Mouse (Mus musculus) kidney, postnatal 0 days (tissue): ENCODE measurements around the gene Dpp4. TPM values are rescaled to one million over a fixed set of nuclear protein-coding genes. Genes with fewer than 3 reads are reported as not detected.

ENCODE experiments used
- ATAC-seq: fragments of 200-750 bp; cut with Nextera tagmentation; replicated peaks from 2 replicates; pipeline ENCODE4 v1.8.0; 2017; ENCODE audit warnings: low read depth, moderate number of reproducible peaks, moderate TSS enrichment, moderate library complexity; ENCODE audit not compliant: low FRiP score
- DNase-seq: peaks from one replicate; pipeline ENCODE4 v3.0.0-alpha.2; 2016; ENCODE audit warnings: low spot score
- H3K27ac ChIP-seq: fragments of 300-500 bp; sonication (generic); 2 replicates; pipeline ENCODE4 v1.5.1; 2014; ENCODE audit warnings: mild to moderate bottlenecking
- H3K27me3 ChIP-seq: fragments of 300-500 bp; sonication (generic); 2 replicates; pipeline ENCODE4 v1.6.1; 2014; ENCODE audit warnings: low read length, mixed read lengths; ENCODE audit not compliant: insufficient read depth
- H3K36me3 ChIP-seq: fragments of 300-500 bp; sonication (generic); 2 replicates; pipeline ENCODE4 v1.6.1; 2014; ENCODE audit warnings: low read length, mixed read lengths; ENCODE audit not compliant: insufficient read depth
- H3K4me1 ChIP-seq: fragments of 300-500 bp; sonication (generic); replicated peaks from 2 replicates; pipeline ENCODE4 v1.6.1; 2014; ENCODE audit warnings: antibody characterized with exemption, low read length, mixed read lengths; ENCODE audit not compliant: insufficient read depth
- H3K4me2 ChIP-seq: fragments of 300-500 bp; sonication (generic); 2 replicates; pipeline ENCODE4 v1.6.1; 2014; ENCODE audit warnings: mild to moderate bottlenecking, low read length, moderate library complexity, mixed read lengths
- H3K4me3 ChIP-seq: fragments of 300-500 bp; sonication (generic); replicated peaks from 2 replicates; pipeline ENCODE4 v1.5.1; 2014; ENCODE audit warnings: low read depth, low read length
- H3K9ac ChIP-seq: fragments of 300-500 bp; sonication (generic); 2 replicates; pipeline ENCODE4 v1.6.1; 2014; ENCODE audit warnings: low read depth, low read length
- H3K9me3 ChIP-seq: fragments of 300-500 bp; sonication (generic); replicated peaks from 2 replicates; pipeline ENCODE4 v1.6.1; 2016; ENCODE audit warnings: low read length, inconsistent platforms, mixed read lengths
- CTCF ChIP-seq: IDR thresholded peaks from 2 replicates; pipeline ENCODE4 v1.5.1; 2016; ENCODE audit warnings: antibody characterized with exemption, low read depth, mild to moderate bottlenecking, moderate library complexity
- WGBS: fragments of 180-500 bp; shearing (Covaris S2); extraction: QIAGEN DNeasy Blood & Tissue Kit; methylation state at CpG from one replicate; pipeline ENCODE4 v1.1.7; 2014; 5-methylcytosine and 5-hydroxymethylcytosine counted together
- polyA plus RNA-seq: library from polyadenylated mRNA; unstranded; fragments of >200 nt; fragmentation: Nextera tagmentation; extraction: Ambion mirVana; gene quantifications from 2 replicates; pipeline ENCODE4 v1.2.1, GENCODE M21; 2015

Dpp4 gene
- polyA plus RNA-seq, 1 experiment from 2014 or later: 87.8 TPM

- Histone ChIP-seq H3K9ac (no peak overlapping the region), H3K36me3 (no peaks in the 10 kb centered on the region), H3K4me1 (no peaks in the 10 kb centered on the region), H3K4me2 (no peak overlapping the region), H3K27me3 (no peaks in the 10 kb centered on the region), H3K27ac (no peak overlapping the region), H3K4me3 (no peak overlapping the region), H3K9me3 (no peaks in the 10 kb centered on the region)
- peak; percentile 44 for DNase-seq
- no peak for ATAC-seq
- WGBS: 62% methylated on average over 3 of the region's 3 CpGs
- TF ChIP-seq CTCF: no peak
Observed at GRCm38 (mm10) chr2:62392098-62392497, 19.9 kb downstream of the Dpp4 start.

- Histone ChIP-seq H3K27ac (no peak overlapping the region), H3K4me2 (no peak overlapping the region), H3K9me3 (no peaks in the 10 kb centered on the region), H3K27me3 (no peaks in the 10 kb centered on the region), H3K4me3 (no peak overlapping the region), H3K36me3 (no peaks in the 10 kb centered on the region), H3K9ac (no peak overlapping the region), H3K4me1 (no peaks in the 10 kb centered on the region)
- DNase-seq (no peak), ATAC-seq (no peak)
- no peak for TF ChIP-seq CTCF
- WGBS: 70% methylated on average over 12 of the region's 12 CpGs
Observed at GRCm38 (mm10) chr2:62390961-62391461, 21.0 kb downstream of the Dpp4 start.

GRCm38 (mm10) chr2:62390305-62390704 lies 21.7 kb downstream of the Dpp4 start:
- WGBS: 69% methylated on average over 3 of the region's 3 CpGs
- Histone ChIP-seq H3K4me1 (no peaks in the 10 kb centered on the region), H3K4me3 (no peak overlapping the region), H3K27me3 (no peaks in the 10 kb centered on the region), H3K9ac (no peak overlapping the region), H3K4me2 (no peak overlapping the region), H3K27ac (no peak overlapping the region), H3K36me3 (no peaks in the 10 kb centered on the region), H3K9me3 (no peaks in the 10 kb centered on the region)
- ATAC-seq (no peak), DNase-seq (no peak)
- TF ChIP-seq CTCF: no peak

GRCm38 (mm10) chr2:62388841-62389240 lies 23.2 kb downstream of the Dpp4 start:
- no peaks in the 10 kb centered on the region for H3K36me3 ChIP-seq
- DNase-seq: no peak
- WGBS: 90% methylated on average over 4 of the region's 4 CpGs
- H3K9ac ChIP-seq: no peak overlapping the region
- H3K9me3 ChIP-seq: no peaks in the 10 kb centered on the region
- H3K4me3 ChIP-seq: no peak overlapping the region
- H3K27me3 ChIP-seq: no peaks in the 10 kb centered on the region
- H3K4me2 ChIP-seq: no peak overlapping the region
- TF ChIP-seq CTCF: no peak
- H3K4me1 ChIP-seq: no peaks in the 10 kb centered on the region
- H3K27ac ChIP-seq: no peak overlapping the region
- ATAC-seq: no peak

GRCm38 (mm10) chr2:62383196-62383595 lies 28.8 kb downstream of the Dpp4 start:
- ATAC-seq: no peak
- Histone ChIP-seq H3K36me3 (no peaks in the 10 kb centered on the region), H3K4me3 (no peak overlapping the region), H3K27me3 (no peaks in the 10 kb centered on the region), H3K9me3 (no peaks in the 10 kb centered on the region), H3K9ac (no peak overlapping the region), H3K4me2 (no peak overlapping the region), H3K4me1 (0 out of 2 replicates have a peak, but pooled peaks cover 2% of the 10 kb centered on the region), H3K27ac (no peak overlapping the region)
- TF ChIP-seq CTCF: no peak
- 33% methylated on average over 4 of the region's 4 CpGs for WGBS
- no peak for DNase-seq

GRCm38 (mm10) chr2:62382440-62382839 lies 29.6 kb downstream of the Dpp4 start:
- no peak overlapping the region for H3K9ac ChIP-seq
- no peak overlapping the region for H3K27ac ChIP-seq
- WGBS: 67% methylated on average over 5 of the region's 5 CpGs
- TF ChIP-seq CTCF: no peak
- no peak for DNase-seq
- 0 out of 2 replicates have a peak, but pooled peaks cover 2% of the 10 kb centered on the region for H3K4me1 ChIP-seq
- H3K9me3 ChIP-seq: no peaks in the 10 kb centered on the region
- ATAC-seq: no peak
- H3K4me3 ChIP-seq: no peak overlapping the region
- H3K36me3 ChIP-seq: no peaks in the 10 kb centered on the region
- no peak overlapping the region for H3K4me2 ChIP-seq
- H3K27me3 ChIP-seq: no peaks in the 10 kb centered on the region

GRCm38 (mm10) chr2:62381756-62382155 lies 30.3 kb downstream of the Dpp4 start:
- Histone ChIP-seq H3K36me3 (no peaks in the 10 kb centered on the region), H3K9me3 (no peaks in the 10 kb centered on the region), H3K4me2 (no peak overlapping the region), H3K27ac (no peak overlapping the region), H3K4me1 (0 out of 2 replicates have a peak, but pooled peaks cover 2% of the 10 kb centered on the region), H3K4me3 (no peak overlapping the region), H3K27me3 (no peaks in the 10 kb centered on the region), H3K9ac (no peak overlapping the region)
- WGBS: 48% methylated on average over 6 of the region's 6 CpGs
- DNase-seq (no peak), ATAC-seq (no peak)
- TF ChIP-seq CTCF: no peak
